Mouse (Mus musculus) right cerebral cortex, postnatal 25 days (tissue): ENCODE measurements around the gene Mctp2.
A peak's percentile ranks its signal among the peaks of the same experiment; 100 is the strongest.

ENCODE experiments used
- DNase-seq: peaks from one replicate; pipeline ENCODE4 v3.0.0; 2022

Mctp2 gene

DNA sequence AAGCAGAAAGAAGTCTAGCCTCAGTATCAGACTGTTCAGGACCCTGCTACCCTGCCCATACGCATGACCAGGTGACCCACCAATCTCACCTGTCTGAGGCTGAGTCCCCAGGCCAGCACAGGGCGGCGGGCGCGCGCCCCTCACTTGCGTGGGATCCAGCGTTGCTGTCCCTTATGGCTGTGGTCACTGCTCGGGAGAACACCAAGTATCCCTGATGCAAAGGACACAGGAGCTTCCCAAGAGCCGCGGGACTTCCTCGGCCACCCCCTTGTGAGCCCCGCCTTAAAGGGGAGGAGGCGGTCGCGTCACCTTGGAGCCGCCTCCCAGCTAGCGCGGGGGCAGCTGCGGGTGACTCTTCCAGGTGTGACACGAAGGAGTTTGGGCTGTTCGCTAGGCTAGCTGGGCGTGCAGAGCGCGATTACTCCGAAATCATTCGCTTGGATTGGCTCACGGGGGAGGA lies at the start of gene Mctp2:
TSS of gene Mctp2 (minus strand) at position 227 of the 460 bp plus-strand sequence.
- peak; percentile 62 for DNase-seq

GRCm38 (mm10) chr7:72345901-72346300 lies 39.5 kb upstream of the Mctp2 start:
- no peak for DNase-seq

GRCm38 (mm10) chr7:72343751-72344150 lies 37.3 kb upstream of the Mctp2 start:
- no peak for DNase-seq

DNA sequence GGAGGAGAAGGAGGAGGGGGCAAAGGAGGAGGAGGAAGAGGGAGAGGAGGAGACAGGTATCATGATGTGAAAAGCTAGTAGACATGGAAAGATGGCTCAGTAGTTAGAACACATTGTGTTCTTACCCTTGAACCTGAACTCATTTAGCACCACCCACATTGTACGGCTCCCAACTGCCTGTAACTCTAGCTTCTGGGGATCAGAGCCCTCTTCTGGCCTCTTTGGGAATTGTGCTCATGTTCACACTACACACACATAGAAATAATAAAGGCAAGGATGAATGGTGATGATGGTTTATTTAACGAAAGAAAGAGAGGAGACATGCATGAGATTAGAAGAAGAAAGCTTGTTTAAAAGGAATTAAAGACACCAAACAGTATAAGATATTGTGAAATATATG lies 36.4 kb upstream of the Mctp2 start:
- no peak for DNase-seq

- DNase-seq = no peak
Measured at GRCm38 (mm10) chr7:72325961-72326360, 19.6 kb upstream of the Mctp2 start.

DNA sequence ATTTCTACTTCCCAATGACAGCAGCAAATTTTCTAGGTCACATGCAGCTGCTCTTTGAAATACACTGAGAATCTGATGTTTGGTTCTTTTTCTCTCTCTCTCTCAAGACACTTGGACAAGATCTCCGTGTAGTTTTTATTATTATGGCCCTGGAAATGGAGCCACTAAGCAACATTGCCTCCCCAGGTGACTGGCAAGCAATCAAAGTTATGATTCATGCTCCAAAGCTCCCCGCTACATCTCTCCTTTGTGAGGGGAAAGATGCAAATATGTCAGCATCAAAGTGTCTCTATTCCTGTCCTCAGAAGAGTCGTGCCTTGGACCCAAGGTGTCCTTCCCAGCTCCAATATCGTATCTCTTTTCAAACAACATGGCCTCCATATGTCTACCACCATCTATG lies 14.5 kb upstream of the Mctp2 start:
- DNase-seq = no peak

GRCm38 (mm10) chr7:72320441-72320840 lies 14.0 kb upstream of the Mctp2 start:
- no peak for DNase-seq

- no peak for DNase-seq
Measured at GRCm38 (mm10) chr7:72314395-72315060, 8.1 kb upstream of the Mctp2 start.

DNA sequence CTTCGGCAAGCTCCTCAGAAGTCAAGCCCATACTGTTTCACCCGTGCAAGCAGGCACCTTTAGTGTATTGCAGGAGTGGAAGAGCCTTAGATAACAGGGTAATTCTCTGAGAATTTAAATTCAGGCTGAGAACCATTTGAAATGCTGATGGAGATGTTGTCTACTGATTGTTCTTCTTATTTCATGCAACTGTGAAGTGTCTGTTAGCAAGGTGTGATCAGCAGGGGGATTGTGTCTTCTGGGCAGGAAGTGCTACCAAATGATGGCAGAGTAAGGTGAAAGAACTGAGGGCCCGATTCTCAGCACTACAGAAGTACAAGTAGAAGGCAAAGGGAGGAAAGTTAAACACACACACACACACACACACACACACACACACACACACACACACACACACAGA lies 7.5 kb upstream of the Mctp2 start:
- no peak for DNase-seq

- no peak for DNase-seq
Measured at GRCm38 (mm10) chr7:72311582-72311981, 5.2 kb upstream of the Mctp2 start.

DNA sequence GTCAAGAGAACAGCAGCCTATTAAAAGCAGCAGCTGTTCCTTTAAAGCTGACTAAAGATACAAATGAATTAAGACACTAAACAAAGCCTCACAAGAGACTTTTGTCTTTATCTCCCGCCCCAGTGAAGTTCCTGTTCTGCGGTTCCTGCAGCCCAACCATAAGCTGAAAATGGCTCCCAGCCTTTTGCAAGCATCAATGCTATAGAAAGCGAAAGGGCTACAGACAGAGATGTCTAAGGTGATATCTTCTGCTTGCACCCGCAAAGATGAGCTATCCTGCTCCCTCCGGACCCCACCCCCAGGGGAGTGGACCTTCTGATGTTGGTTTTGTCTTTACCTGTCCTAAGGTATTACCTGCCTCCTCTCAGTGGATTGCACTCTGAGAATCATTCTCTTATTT lies 1.7 kb upstream of the Mctp2 start:
- no peak for DNase-seq

- DNase-seq = no peak
Measured at GRCm38 (mm10) chr7:72306847-72307246, 439 bp upstream of the Mctp2 start.

DNA sequence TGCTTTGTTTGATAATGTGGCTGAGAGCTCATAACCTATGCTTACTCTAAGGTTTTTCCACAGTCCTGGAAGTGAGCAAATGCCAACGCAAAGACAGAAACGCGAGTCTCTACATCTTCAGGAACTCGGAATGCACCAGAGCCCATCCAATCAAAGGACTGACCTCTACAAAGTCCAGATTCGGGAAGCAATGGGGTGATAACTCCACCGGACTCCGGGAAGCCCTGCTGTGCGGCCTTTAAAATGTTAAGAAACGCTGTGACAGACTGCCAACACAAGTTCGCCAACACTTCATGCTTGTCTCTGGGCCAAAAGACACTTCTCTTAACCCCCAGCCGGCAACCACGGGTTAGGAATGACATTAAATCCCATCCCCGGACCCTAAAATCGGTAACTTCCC lies 437 bp downstream of the Mctp2 start:
- DNase-seq = no peak

DNA sequence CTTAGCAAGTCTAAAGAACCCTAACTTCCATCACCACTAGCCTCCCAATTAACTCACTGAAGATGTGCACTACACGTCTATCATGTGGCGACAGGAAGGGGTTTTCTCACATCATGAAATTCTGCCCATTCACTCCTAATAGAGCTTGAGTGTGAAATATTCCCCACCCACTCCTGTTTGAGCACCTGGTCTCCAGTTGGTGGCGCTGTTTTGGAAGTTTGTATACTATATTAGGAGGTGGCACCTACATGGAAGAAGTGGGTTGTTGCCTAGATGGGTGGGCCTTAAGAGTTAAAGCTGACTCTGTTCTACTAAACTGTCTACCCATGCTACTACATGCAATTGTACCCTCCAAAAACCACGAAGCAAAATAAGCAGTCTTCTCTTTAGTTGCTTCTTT lies 4.7 kb downstream of the Mctp2 start:
- no peak for DNase-seq

DNA sequence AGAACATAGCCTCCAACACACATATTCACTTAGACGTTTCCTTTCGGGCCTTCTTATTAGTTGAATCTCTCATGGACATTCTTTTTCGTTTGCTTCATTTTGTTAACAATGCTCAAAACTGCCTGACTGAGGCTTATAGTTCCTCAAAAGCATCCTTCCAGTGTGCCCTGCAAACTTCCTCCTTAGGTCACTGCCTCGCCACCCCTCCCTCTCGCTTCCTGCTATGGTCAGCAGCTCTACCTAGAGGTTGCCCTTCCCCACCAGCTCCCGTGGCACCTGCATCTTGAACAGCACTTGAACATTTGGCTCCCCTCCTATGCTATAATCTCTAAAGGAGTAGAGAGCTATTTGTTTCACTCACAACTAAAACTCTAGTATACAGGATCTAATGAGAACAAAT lies 6.7 kb downstream of the Mctp2 start:
- no peak for DNase-seq

- DNase-seq = no peak
Measured at GRCm38 (mm10) chr7:72297013-72297412, 9.4 kb downstream of the Mctp2 start.

DNA sequence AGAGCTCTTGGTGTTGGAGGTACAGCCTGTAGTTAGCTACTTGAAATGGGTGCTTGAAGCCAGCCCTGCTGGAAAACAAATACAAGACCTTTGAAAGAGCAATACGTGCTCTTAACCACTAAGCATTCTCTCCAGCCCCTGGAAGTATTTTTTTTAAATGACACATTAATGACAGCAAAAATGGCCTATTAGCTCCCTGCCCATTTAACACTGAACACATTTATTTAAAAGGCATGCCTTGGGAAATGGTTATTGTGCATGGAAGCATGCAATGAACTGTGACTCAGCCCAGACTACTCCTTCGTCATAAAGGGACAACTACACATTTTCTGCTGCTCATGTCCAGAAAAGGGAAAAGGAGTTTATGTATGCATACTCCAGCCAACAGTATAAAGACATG lies 10.2 kb downstream of the Mctp2 start:
- DNase-seq = no peak

GRCm38 (mm10) chr7:72294886-72295285 lies 11.5 kb downstream of the Mctp2 start:
- no peak for DNase-seq

DNA sequence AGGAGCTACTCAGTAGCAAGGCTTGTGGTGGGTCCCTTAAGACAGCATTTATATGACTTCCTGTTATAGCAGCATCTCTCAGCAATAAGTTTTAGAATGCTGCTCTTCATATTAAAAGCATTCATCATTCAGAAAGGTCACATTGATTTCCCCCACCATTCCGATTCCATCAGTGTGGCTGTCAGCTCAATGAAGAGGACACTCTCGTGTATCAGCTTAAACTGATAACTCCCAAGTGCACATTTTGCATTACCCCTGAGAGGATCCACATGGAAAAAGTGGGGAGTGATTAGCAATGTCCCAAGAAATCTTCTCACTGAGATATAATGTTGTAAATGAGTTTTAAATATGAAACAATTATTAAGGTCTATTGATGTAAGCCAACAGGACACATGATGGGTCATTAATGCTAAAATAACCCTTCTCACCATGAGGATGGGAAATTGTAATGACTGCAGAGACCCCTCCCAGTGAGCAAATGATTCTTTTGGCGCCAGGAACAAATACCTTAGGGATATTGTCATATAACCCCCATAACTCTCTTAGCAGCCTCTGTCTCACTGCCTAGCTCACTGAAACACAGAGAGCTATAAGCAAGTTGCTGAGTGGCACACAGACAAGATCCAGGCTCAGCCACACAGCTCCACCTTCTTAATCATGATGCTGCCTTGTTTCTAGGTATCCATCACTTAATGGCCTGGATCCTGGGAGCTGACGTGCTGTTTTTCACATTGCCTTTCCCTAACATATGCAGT lies 12.4 kb downstream of the Mctp2 start:
- DNase-seq = no peak

DNA sequence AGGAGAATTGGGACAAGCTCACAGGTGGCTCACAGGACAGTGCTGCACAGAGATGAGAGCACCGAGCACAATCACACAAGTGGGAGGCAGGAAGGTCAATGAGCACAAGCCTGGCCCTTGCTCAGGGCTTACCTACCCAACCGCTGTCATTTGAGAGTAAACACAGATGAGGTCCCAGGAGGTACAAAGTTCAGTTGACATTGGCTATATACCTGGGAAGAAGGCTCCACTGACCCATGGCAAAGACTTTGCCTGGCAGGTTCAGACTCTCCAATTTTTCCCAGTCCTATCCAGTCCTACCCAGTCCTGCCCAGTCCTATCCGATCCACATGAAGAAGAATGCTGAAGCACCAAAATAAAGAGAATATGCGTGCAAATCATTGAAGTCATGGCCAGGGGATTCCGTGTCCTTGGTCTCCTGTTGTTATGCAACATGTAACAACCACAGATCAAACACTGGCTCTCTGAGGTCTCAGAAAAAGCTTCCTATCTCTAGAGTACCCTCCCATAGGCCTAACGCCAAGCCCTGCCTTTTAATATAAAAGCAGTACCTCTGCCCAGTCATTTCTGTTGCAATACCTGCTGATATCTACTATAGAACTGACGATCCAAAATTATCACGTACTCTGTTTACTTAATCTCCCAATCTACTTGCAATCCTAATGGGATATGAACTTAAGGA lies 14.0 kb downstream of the Mctp2 start:
- no peak for DNase-seq

GRCm38 (mm10) chr7:72280721-72281120 lies 25.7 kb downstream of the Mctp2 start:
- DNase-seq = no peak

DNA sequence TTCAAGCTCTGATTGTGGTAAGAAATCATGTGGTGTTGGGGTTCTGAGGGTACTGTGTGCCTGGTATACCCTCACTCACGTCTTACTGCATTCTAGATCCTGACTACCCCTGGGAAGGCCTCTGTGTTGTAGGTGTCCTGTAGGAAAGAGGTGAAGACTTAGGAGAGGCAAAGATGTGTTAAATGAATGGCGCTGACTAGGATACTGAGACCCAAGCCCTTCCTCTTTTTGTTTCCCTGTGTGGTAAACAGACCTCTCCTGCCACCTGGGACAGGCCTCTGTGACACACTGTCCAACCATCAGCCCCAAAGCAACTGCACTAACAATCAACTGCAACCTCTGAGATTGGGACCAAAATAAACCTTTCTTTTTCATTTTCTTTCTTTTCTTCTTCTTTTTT lies 28.0 kb downstream of the Mctp2 start:
- no peak for DNase-seq

- DNase-seq = no peak
Measured at GRCm38 (mm10) chr7:72275513-72275912, 30.9 kb downstream of the Mctp2 start.

- no peak for DNase-seq
Measured at GRCm38 (mm10) chr7:72271546-72271945, 34.9 kb downstream of the Mctp2 start.
